Mouse (Mus musculus) neural tube, embryonic 12.5 days (tissue): ENCODE measurements at regions not wholly inside any gene's neighbourhood (a gene's known extent, or its start where the extent isn't known, plus 50 kb on each side); places are given as distances from the start of the nearest gene placed in this dataset.
"Not testable (repeated sequence)": the region's sequence is repeated elsewhere in the genome, so short reads cannot be mapped to it uniquely, and the experiment has no call there.

ENCODE experiments used
- ATAC-seq: fragments of 200-750 bp; cut with Nextera tagmentation; 2 replicates; pipeline ENCODE4 v1.8.0; 2017; ENCODE audit warnings: low read depth, mild to moderate bottlenecking, moderate TSS enrichment, moderate library complexity; ENCODE audit not compliant: low FRiP score
- H3K27ac ChIP-seq: fragments of 300-500 bp; sonication (generic); 2 replicates; pipeline ENCODE4 v1.5.1; 2016
- H3K27me3 ChIP-seq: fragments of 300-500 bp; sonication (generic); replicated peaks from 2 replicates; pipeline ENCODE4 v1.6.1; 2016; ENCODE audit warnings: mild to moderate bottlenecking
- H3K36me3 ChIP-seq: fragments of 300-500 bp; sonication (generic); 2 replicates; pipeline ENCODE4 v1.6.1; 2016; ENCODE audit warnings: mild to moderate bottlenecking
- H3K4me1 ChIP-seq: fragments of 300-500 bp; sonication (generic); 2 replicates; pipeline ENCODE4 v1.6.1; 2016
- H3K4me2 ChIP-seq: fragments of 300-500 bp; sonication (generic); replicated peaks from 2 replicates; pipeline ENCODE4 v1.6.1; 2016; ENCODE audit warnings: mild to moderate bottlenecking
- H3K4me3 ChIP-seq: fragments of 300-500 bp; sonication (generic); 2 replicates; pipeline ENCODE4 v1.5.1; 2016
- H3K9ac ChIP-seq: fragments of 300-500 bp; sonication (generic); 2 replicates; pipeline ENCODE4 v1.6.1; 2016; ENCODE audit warnings: mild to moderate bottlenecking
- H3K9me3 ChIP-seq: fragments of 300-500 bp; sonication (generic); 2 replicates; pipeline ENCODE4 v1.6.1; 2016; ENCODE audit warnings: mild to moderate bottlenecking
- WGBS: fragments of 180-500 bp; shearing (Covaris S2); methylation state at CpG from one replicate; pipeline ENCODE4 v1.1.7; 2016; 5-methylcytosine and 5-hydroxymethylcytosine counted together

DNA sequence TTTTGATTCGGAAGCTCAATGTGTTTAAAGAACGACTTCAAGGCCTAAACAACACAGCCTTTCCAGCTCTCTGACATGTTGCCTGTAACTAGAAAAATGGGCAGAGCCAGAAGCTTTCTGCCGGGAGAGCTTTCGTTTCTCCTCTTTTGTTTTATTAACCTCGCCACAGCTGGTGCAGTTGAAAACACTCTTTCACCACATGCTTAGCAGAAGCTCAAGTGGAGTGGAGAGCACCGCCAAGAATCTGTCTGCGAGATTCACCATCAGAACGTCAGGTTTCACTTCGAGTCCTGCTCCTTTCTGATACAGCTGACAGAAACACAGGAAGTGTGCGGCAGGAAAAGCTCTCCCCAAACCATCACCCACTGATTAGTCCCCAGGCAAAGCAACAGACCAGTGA, 100.1 kb downstream of the Rps12 start:
- Histone ChIP-seq H3K9me3 (0 out of 2 replicates have a peak, but pooled peaks cover 7% of the 10 kb centered on the region), H3K27ac (no peak overlapping the region), H3K4me2 (no peak overlapping the region), H3K4me3 (no peak overlapping the region), H3K36me3 (no peaks in the 10 kb centered on the region), H3K27me3 (no peaks in the 10 kb centered on the region), H3K9ac (no peak overlapping the region), H3K4me1 (no peaks in the 10 kb centered on the region)
- no peak for ATAC-seq
- WGBS, result 66% methylated on average over 10 of the region's 10 CpGs

DNA sequence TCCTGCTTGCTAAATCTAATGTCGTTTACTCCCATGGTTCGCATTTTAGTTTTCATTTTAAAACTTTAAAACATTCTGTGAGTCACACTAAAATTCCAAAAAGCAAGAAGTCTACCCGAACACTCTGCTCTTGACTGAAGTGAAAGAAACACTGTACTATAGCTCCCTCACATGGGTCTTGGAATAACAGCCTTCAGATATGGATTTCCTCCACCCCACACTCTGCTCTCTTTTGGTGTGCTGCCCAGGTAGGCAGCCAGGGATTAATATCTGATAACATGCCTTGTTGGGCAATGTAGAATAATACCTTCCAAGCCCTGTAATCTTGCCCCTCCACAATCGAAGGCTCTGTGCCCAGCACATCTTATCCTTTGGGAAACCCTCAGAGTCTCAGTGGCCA, 104.0 kb downstream of the Rps12 start:
- ATAC-seq, result no peak
- no peaks in the 10 kb centered on the region for H3K4me1 ChIP-seq
- no peaks in the 10 kb centered on the region for H3K27me3 ChIP-seq
- H3K4me2 ChIP-seq, result no peak overlapping the region
- no peak overlapping the region for H3K4me3 ChIP-seq
- H3K9ac ChIP-seq, result no peak overlapping the region
- WGBS, result 90% methylated on average over 4 of the region's 4 CpGs
- H3K36me3 ChIP-seq, result no peaks in the 10 kb centered on the region
- H3K9me3 ChIP-seq, result 0 out of 2 replicates have a peak, but pooled peaks cover 7% of the 10 kb centered on the region
- no peak overlapping the region for H3K27ac ChIP-seq

DNA sequence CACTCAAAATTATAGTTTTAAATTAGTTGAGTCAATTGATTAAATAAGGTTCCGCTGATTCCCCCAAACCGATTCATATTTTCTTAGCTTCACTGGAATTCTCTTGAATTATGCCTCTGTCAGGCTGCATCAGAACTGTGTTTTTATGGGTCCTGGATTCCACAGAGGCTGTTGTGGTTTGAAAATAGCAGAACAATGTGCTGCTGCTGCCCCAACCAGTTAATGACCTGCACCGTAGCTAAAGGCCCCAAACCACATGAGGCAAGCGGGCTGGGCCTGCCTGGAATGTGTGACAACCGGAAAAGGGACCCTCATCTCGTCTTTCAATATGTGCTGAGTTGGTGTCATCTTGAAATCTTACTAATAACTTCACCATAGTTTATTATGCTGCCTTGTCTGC, 111.2 kb downstream of the Rps12 start:
- H3K27ac ChIP-seq, result no peak overlapping the region
- H3K36me3 ChIP-seq, result no peaks in the 10 kb centered on the region
- no peaks in the 10 kb centered on the region for H3K27me3 ChIP-seq
- H3K9me3 ChIP-seq, result no peaks in the 10 kb centered on the region
- peaks cover 23% of the 10 kb centered on the region; the same call in 1 of the 2 replicates for H3K4me1 ChIP-seq
- H3K4me3 ChIP-seq, result no peak overlapping the region
- no peak overlapping the region for H3K9ac ChIP-seq
- 32% methylated on average over 6 of the region's 6 CpGs for WGBS
- no peak overlapping the region for H3K4me2 ChIP-seq
- no peak for ATAC-seq

DNA sequence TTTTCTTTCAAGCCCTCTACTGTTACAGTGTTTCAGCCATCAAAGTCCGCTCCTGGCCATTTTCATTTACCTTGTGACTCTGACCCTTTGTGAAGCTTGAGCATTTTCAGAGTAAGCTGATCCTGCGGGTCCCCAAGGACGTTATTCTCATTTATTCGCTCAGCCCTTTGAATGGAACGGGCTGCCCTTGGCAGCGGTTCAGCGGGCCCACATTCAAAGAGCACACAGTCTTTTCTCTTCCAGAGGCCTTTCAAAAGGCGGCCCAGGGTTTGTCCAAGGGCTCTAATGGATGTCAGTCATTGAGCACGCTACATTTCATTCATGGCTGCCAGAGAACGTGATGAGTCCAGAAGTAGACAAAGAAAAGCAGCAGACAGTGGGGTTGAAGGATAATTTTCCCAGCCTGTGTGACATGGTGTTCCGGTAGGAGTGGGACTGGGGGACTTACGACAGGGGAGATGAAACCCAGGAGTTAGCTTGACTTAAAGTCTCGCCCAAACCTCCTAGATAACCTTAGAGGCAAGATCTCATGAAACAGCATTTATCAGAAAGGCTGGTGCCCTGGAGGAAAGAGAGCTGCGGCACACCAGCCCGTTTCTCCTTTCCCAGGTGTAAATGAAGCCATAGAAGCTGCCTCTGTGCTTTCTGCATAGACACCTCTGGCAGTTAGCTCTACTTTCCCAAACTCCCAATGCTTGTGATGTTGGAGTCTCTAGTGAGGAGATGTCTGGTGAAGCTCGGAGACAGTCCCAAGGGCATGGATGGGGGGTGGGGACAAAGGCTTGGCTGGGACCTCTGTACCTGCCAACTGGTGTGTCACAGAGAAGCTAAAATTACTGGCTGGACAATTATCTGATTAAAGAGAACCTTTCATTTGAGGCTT, 112.2 kb downstream of the Rps12 start:
- no peak overlapping the region for H3K4me3 ChIP-seq

DNA sequence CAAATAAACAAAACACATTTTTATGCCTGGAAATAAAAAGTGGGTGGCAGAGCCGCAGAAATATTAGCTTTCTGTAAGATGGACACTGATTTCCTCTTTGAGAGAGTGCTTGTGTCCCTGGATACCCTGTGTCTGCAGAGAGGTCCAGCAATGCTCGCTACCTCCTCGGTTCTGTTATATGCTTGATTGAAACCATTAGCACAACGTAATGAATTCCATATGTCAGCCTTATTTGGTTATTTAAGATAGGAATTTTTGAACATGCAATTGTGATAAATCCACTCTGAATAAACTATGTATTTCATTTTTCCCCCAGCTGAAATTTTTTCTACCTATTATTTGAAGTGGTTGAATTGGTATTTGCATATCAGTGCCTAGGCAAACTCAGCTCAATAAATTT, 114.8 kb downstream of the Rps12 start:
- Histone ChIP-seq H3K36me3 (no peaks in the 10 kb centered on the region), H3K4me2 (no peak overlapping the region), H3K27me3 (no peaks in the 10 kb centered on the region), H3K4me3 (no peak overlapping the region), H3K27ac (no peak overlapping the region), H3K4me1 (peaks cover 23% of the 10 kb centered on the region; the same call in 1 of the 2 replicates), H3K9me3 (no peaks in the 10 kb centered on the region), H3K9ac (no peak overlapping the region)
- ATAC-seq, result no peak
- 83% methylated on average over 4 of the region's 4 CpGs for WGBS

More for the DNA sequence above, 112.2 kb downstream of the Rps12 start:
- peak overlapping the region; percentile 42; the same call in 1 of the 2 replicates for H3K27ac ChIP-seq
- no peak overlapping the region for H3K9ac ChIP-seq
- peaks cover 23% of the 10 kb centered on the region; the same call in 1 of the 2 replicates for H3K4me1 ChIP-seq
- no peaks in the 10 kb centered on the region for H3K36me3 ChIP-seq
- peak; percentile 88 for ATAC-seq
- H3K27me3 ChIP-seq, result no peaks in the 10 kb centered on the region
- H3K4me2 ChIP-seq, result peak overlapping the region; percentile 37
- H3K9me3 ChIP-seq, result no peaks in the 10 kb centered on the region
- 23% methylated on average over 16 of the region's 16 CpGs for WGBS

DNA sequence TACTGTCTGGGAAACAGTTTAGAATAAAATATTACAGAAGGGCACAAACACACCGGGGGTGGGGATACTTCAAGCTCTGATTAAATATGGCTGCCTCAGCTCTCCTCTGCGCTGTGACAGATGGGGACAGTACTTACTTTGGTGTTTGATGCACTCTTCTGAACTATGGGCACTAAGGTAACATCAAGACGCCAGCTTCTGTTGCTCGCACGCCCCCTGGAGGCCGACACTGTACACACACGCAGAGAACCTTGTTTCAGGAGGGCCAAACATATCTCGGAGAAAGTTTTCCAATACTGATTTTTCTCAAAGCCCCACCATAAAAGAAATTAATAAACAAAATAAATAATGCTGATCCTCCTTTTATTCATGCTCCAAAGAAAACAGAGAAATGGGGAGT, 115.6 kb downstream of the Rps12 start:
- Histone ChIP-seq H3K4me2 (no peak overlapping the region), H3K9me3 (no peaks in the 10 kb centered on the region), H3K4me1 (peaks cover 20% of the 10 kb centered on the region; the same call in 1 of the 2 replicates), H3K9ac (no peak overlapping the region), H3K4me3 (no peak overlapping the region), H3K27me3 (no peaks in the 10 kb centered on the region), H3K27ac (no peak overlapping the region), H3K36me3 (no peaks in the 10 kb centered on the region)
- WGBS, result 28% methylated on average over 8 of the region's 8 CpGs
- no peak for ATAC-seq

DNA sequence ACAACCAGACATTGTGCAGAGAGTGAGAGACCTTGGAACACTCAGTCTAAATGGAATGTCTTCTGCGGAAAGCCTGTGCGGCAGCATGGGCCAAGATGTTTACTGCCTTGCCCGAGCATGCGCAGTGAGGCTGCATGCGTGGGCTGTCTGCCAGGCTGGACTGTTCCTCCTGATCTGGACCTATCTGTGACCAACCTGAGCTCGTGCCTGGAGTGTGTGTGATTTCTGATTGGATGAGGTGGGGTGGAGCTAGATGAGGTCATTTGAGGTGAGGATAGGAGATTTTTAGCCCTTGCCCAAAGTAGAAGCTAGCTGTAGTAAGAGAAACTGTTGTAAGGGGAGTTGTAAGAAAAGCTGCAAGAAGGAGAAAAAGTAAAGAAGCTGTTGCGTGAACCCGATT, 121.2 kb downstream of the Rps12 start:
- not testable (repeated sequence) for ATAC-seq, H3K4me3 ChIP-seq, H3K27me3 ChIP-seq, H3K36me3 ChIP-seq, H3K4me1 ChIP-seq, H3K9me3 ChIP-seq, H3K4me2 ChIP-seq, H3K9ac ChIP-seq, H3K27ac ChIP-seq
- WGBS, result 92% methylated on average over 8 of the region's 8 CpGs

DNA sequence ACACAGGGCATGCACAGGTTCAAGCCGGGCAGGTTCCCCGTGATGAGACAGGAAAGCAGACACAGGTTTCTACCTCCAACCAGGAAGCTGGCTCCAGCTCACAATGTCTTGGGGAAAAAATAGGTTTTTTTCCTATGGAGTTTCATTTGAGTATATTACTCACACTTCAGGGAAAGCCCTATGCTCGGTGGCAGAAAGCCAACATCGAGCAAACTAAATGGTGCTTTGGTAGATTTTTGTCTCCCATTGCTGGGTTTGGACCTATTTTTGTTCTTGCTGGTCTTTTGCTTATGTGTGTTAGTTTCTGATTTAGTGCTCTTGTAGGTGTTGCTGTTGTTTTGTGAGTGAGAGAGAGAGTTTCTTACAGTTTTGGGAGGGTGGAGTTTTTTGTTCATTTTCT, 160.9 kb downstream of the Rps12 start:
- Histone ChIP-seq H3K36me3 (no peaks in the 10 kb centered on the region), H3K27me3 (no peaks in the 10 kb centered on the region), H3K4me2 (no peak overlapping the region), H3K9ac (no peak overlapping the region), H3K4me1 (no peaks in the 10 kb centered on the region), H3K27ac (no peak overlapping the region), H3K4me3 (no peak overlapping the region), H3K9me3 (no peaks in the 10 kb centered on the region)
- 80% methylated on average over 4 of the region's 4 CpGs for WGBS
- no peak for ATAC-seq

DNA sequence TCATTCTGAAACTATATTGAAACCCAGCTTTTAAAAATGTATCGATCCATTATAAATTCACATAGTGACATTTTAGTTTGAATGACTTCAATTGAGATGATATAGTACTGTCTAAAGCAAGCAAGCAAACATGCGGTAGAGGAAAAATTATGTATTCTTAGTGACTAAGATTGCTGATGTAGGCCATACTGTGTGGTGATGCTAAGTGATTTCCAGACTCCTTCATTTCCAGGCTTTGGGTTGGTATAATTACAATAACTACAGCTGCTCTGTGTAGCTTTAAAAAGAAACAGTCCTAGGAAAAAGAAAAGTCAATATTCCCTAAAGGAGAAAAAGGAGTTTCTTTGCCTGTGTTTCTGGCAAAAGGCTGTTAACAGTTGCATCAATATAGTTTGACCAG, 175.0 kb downstream of the Rps12 start:
- no peak overlapping the region for H3K27ac ChIP-seq
- H3K9ac ChIP-seq, result no peak overlapping the region
- H3K36me3 ChIP-seq, result no peaks in the 10 kb centered on the region
- H3K27me3 ChIP-seq, result no peaks in the 10 kb centered on the region
- no peaks in the 10 kb centered on the region for H3K4me1 ChIP-seq
- WGBS, result 94% methylated on average over 2 of the region's 2 CpGs
- no peak overlapping the region for H3K4me3 ChIP-seq
- ATAC-seq, result no peak
- H3K4me2 ChIP-seq, result no peak overlapping the region
- no peaks in the 10 kb centered on the region for H3K9me3 ChIP-seq

DNA sequence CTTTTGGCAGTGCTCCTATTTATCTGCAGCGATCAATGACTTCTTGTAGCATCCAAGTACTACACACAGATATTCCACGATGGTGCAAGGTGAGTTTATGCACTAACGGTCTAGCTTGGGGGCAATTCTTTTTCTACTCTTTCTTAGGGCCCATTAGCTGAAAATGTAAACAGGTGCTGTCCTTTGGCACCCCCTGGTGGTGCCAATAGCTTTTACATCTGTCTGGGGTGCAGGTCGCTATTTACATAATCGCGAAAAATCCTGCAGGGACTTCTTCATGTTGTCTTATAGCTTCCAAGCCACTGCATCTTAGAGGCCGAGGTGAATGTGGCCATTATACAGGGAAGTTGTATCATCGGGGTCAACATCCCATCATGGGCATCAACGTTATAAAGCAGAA, 175.9 kb downstream of the Rps12 start:
- peak; percentile 46 for ATAC-seq
- Histone ChIP-seq H3K27ac (no peak overlapping the region), H3K36me3 (no peaks in the 10 kb centered on the region), H3K9ac (no peak overlapping the region), H3K27me3 (no peaks in the 10 kb centered on the region), H3K4me3 (no peak overlapping the region), H3K4me1 (no peaks in the 10 kb centered on the region), H3K4me2 (no peak overlapping the region), H3K9me3 (no peaks in the 10 kb centered on the region)
- 39% methylated on average over 9 of the region's 9 CpGs for WGBS

DNA sequence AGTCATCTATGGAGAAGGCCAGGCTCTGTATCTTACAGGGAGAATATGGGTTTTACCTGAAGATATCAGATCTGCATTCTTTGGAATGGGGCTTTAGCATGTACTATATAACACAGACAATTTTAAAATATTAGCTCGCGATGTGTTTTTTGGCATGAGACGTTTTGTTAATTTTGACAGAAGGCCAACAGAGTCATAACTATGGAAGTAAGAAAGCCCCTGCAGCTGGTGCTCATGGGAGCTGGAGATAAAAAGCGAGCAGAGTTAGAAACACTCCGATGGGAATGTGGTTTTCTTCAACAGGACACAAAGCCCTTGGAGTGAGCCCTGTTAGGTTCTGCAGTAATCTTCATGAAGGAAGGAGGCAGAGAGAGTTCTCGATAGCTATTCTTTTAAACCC, 176.6 kb downstream of the Rps12 start:
- ATAC-seq, result no peak
- Histone ChIP-seq H3K9ac (no peak overlapping the region), H3K36me3 (no peaks in the 10 kb centered on the region), H3K27me3 (no peaks in the 10 kb centered on the region), H3K9me3 (no peaks in the 10 kb centered on the region), H3K27ac (no peak overlapping the region), H3K4me3 (no peak overlapping the region), H3K4me1 (no peaks in the 10 kb centered on the region), H3K4me2 (no peak overlapping the region)
- WGBS, result 86% methylated on average over 6 of the region's 6 CpGs

DNA sequence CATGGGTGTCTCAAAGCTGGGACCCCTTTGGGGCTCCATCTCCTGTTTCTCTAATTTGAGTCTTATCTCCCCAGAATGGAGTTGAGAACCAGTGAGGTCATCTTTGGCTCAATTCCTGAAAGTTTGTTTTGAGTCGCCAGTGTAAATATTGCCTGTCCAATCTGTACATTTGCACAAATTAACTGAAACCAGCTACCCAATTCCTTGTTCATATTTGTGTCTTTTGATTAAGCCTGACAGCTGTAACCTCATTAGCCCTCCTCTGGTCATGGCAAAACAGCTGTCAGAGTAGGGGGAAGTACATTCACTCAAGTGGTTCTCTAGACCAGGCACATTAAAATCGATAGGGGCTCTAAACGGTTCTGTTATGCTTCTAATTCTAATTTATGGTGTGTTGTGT, 177.0 kb downstream of the Rps12 start:
- no peak for ATAC-seq
- Histone ChIP-seq H3K4me3 (no peak overlapping the region), H3K27me3 (no peaks in the 10 kb centered on the region), H3K27ac (no peak overlapping the region), H3K4me1 (no peaks in the 10 kb centered on the region), H3K4me2 (no peak overlapping the region), H3K9ac (no peak overlapping the region), H3K36me3 (no peaks in the 10 kb centered on the region), H3K9me3 (no peaks in the 10 kb centered on the region)
- WGBS, result 76% methylated on average over 3 of the region's 3 CpGs
